Mouse (Mus musculus): ENCODE results near the gene Clptm1. TPM values are rescaled to one million over a fixed set of nuclear protein-coding genes. Genes with fewer than 3 reads are reported as not detected.

Clptm1 gene
- total RNA-seq, 2 experiments from 2014 or later, result 144 to 151 TPM

Other genes with a start within 250 kb of the Clptm1 start
- 10 to 100 TPM; 76.2 to 78.6 TPM for gene Mark4, start 206.2 kb downstream of the Clptm1 start, total RNA-seq (2021)
- gene Exoc3l2, start 201.7 kb downstream of the Clptm1 start, total RNA-seq (2021), result under 1 TPM; 0.18 to 0.64 TPM
- 1 to 10 TPM; 6.7 to 7.4 TPM for gene Bloc1s3, start 156.7 kb downstream of the Clptm1 start, total RNA-seq (2021)
- 10 to 100 TPM; 18.4 to 18.8 TPM for gene Trappc6a, start 156.6 kb downstream of the Clptm1 start, total RNA-seq (2021)
- under 1 TPM; 0.64 to 0.87 TPM for gene Nkpd1, start 147.2 kb downstream of the Clptm1 start, total RNA-seq (2021)
- gene Ppp1r37, start 102.0 kb downstream of the Clptm1 start, total RNA-seq (2021), result 100 to 1,000 TPM; 122 TPM
- gene Zfp296, start 87.7 kb downstream of the Clptm1 start, total RNA-seq (2021), result 1 to 10 TPM in 1 of 2 experiments, under 1 TPM in 1; 0.27 to 1.1 TPM
- gene Gemin7, start 87.4 kb downstream of the Clptm1 start, total RNA-seq (2021), result 10 to 100 TPM; 43.7 to 47.1 TPM
- 10 to 100 TPM; 70.9 to 81.0 TPM for gene Clasrp, start 60.5 kb downstream of the Clptm1 start, total RNA-seq (2021)
- 1 to 10 TPM; 6.6 to 7.5 TPM for gene Relb, start 35.6 kb downstream of the Clptm1 start, total RNA-seq (2021)
- not detected for gene Apoc2, start 12.9 kb upstream of the Clptm1 start, total RNA-seq (2021)
- not detected for gene Gm44805, start 16.4 kb upstream of the Clptm1 start, total RNA-seq (2021)
- gene Apoc4, start 16.4 kb upstream of the Clptm1 start, total RNA-seq (2021), result not detected
- 1 to 10 TPM; 2.6 to 4.0 TPM for gene Apoc1, start 27.6 kb upstream of the Clptm1 start, total RNA-seq (2021)
- gene Apoe, start 34.2 kb upstream of the Clptm1 start, total RNA-seq (2021), result 1,000 to 10,000 TPM; 2,052 to 2,099 TPM
- gene Tomm40, start 50.4 kb upstream of the Clptm1 start, total RNA-seq (2021), result 100 to 1,000 TPM; 112 to 115 TPM
- 1 to 10 TPM; 7.4 to 9.3 TPM for gene Nectin2, start 85.5 kb upstream of the Clptm1 start, total RNA-seq (2021)
- gene Bcam, start 106.0 kb upstream of the Clptm1 start, total RNA-seq (2021), result 10 to 100 TPM; 10.4 to 12.5 TPM
- not detected for gene Cblc, start 131.8 kb upstream of the Clptm1 start, total RNA-seq (2021)
- gene Bcl3, start 157.7 kb upstream of the Clptm1 start, total RNA-seq (2021), result under 1 TPM; 0.46 to 0.53 TPM
- 1 to 10 TPM; 2.3 to 2.5 TPM for gene Gm19345, start 187.0 kb upstream of the Clptm1 start, total RNA-seq (2021)
- gene Ceacam16, start 196.3 kb upstream of the Clptm1 start, total RNA-seq (2021), result not detected
- not detected for gene Ceacam19, start 222.9 kb upstream of the Clptm1 start, total RNA-seq (2021)

All from left cerebral cortex, postnatal 25 days (tissue).